Mouse (Mus musculus) small intestine, adult 2 months (tissue): Measurements from ENCODE around the gene Brms1l. TPM values are rescaled to one million over a fixed set of nuclear protein-coding genes. Genes with fewer than 3 reads are reported as not detected.
A peak's percentile ranks its signal among the peaks of the same experiment; 100 is the strongest.

Experiments used
- H3K27ac ChIP-seq: fragments of 200-500 bp; 2 replicates; pipeline ENCODE4 v1.5.1; 2012; ENCODE audit warnings: low read depth, low read length, control low read depth, inconsistent platforms; ENCODE audit not compliant: insufficient read depth
- H3K27me3 ChIP-seq: fragments of 200-500 bp; 2 replicates; pipeline ENCODE4 v1.6.1; 2012; ENCODE audit warnings: mild to moderate bottlenecking, moderate library complexity, low read length, inconsistent platforms; ENCODE audit not compliant: control insufficient read depth, insufficient read depth
- H3K36me3 ChIP-seq: fragments of 200-500 bp; 2 replicates; pipeline ENCODE4 v1.6.1; 2012; ENCODE audit warnings: mild to moderate bottlenecking, low read length, control low read depth, inconsistent platforms; ENCODE audit not compliant: control insufficient read depth, insufficient read depth
- H3K4me1 ChIP-seq: fragments of 200-500 bp; 2 replicates; pipeline ENCODE4 v1.6.1; 2012; ENCODE audit warnings: low read length, inconsistent platforms, mixed read lengths; ENCODE audit not compliant: control insufficient read depth, insufficient read depth, insufficient read length
- H3K4me3 ChIP-seq: fragments of 200-500 bp; 2 replicates; pipeline ENCODE4 v1.5.1; 2012; ENCODE audit warnings: low read depth, mild to moderate bottlenecking, control low read depth, inconsistent platforms, low read length, moderate library complexity
- CTCF ChIP-seq: fragments of 200-500 bp; IDR thresholded peaks from 2 replicates; pipeline ENCODE4 v1.5.1; 2012; ENCODE audit warnings: low read depth, mild to moderate bottlenecking, control low read depth, inconsistent platforms, low read length, moderate library complexity, mixed read lengths; ENCODE audit not compliant: insufficient replicate concordance, insufficient read length; ENCODE audit errors: extremely low read depth
- POLR2A ChIP-seq: fragments of 200-500 bp; IDR thresholded peaks from 2 replicates; pipeline ENCODE4 v1.6.1; 2012; ENCODE audit warnings: low read depth, mild to moderate bottlenecking, control low read depth, inconsistent platforms, low read length, moderate library complexity
- WGBS: fragments of 180-500 bp; shearing (Covaris S2); methylation state at CpG from one replicate; pipeline ENCODE4 v1.1.7; 2018; 5-methylcytosine and 5-hydroxymethylcytosine counted together
- polyA plus RNA-seq: library from polyadenylated mRNA; depleted of rRNA; stranded (reverse); fragments of >200 nt; gene quantifications from 2 replicates; pipeline ENCODE4 v1.2.3, GENCODE M21; 2012

The Brms1l gene
- polyA plus RNA-seq, 1 experiment: 1.4 TPM

DNA sequence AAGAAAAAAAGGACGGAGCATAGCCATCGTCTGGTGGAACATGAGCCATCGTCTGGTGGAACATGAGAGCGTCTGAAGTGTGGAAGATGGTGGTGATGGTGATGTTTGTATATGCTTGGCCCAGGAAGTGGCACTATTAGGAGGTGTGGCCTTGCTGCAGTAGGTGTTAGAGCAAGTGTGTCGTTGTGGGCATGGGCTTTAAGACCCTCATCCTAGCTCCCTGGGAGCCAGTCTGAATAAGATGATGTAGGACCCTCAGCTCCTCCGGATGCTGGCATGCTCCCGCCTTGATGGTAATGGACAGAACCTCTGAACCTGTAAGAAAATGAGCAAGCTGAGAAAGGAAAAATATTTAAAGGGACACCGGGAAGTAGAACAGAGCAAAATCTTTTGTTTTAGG lies 1.2 kb upstream of the Brms1l start:
- Histone ChIP-seq H3K27me3 (no peaks in the 10 kb centered on the region), H3K27ac (no peak overlapping the region), H3K4me1 (no peaks in the 10 kb centered on the region; the same call in 1 of the 2 replicates), H3K4me3 (no peak overlapping the region), H3K36me3 (no peaks in the 10 kb centered on the region)
- no peak for TF ChIP-seq CTCF
- TF ChIP-seq POLR2A: no peak
- WGBS: 84% methylated on average over 8 of the region's 8 CpGs

DNA sequence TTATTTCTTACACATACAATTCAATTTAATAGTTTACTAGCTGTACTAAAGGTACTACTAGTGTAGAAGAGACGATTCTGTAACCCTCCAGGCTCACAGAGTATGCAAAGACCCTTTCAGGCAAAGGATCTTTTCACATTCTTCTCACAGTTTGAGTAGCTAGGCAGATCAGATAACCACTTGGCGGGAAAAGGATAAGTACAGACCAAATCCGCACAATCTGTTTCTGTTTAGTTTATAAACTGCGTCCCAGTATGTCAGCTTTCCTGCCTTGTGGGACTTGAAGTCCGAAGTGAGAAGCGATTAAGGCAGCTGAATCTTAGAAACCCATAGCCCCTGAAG lies 296 bp upstream of the Brms1l start:
- no peak overlapping the region for H3K27ac ChIP-seq
- no peak for TF ChIP-seq POLR2A
- WGBS: 1% methylated on average over 6 of the region's 6 CpGs

DNA sequence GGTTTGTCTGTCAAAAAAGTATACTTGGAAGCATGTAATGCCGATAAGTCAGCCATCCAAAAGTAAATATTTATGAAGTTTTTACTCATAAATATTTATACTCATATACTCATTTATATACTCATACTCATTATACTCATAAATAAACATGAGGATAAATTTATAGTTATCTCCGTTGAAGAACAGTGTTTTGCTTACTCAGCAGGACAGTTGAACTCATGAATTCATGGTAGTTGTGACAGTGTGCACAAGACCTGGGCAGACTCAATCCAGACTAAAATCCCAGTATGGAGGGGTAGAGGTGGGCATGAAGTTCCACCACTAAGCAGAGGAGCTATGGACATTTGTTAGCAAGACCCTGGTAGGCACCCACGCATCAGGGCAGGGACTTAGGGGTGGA lies 1.4 kb downstream of the Brms1l start:
- H3K36me3 ChIP-seq: no peaks in the 10 kb centered on the region; the same call in 1 of the 2 replicates
- H3K27ac ChIP-seq: no peak overlapping the region
- no peak overlapping the region for H3K4me3 ChIP-seq
- TF ChIP-seq CTCF (no peak), POLR2A (no peak)
- no peaks in the 10 kb centered on the region; the same call in 1 of the 2 replicates for H3K4me1 ChIP-seq
- no peaks in the 10 kb centered on the region for H3K27me3 ChIP-seq
- WGBS: 57% methylated on average over 3 of the region's 3 CpGs

More for the DNA sequence above, 296 bp upstream of the Brms1l start:
- H3K36me3 ChIP-seq: no peaks in the 10 kb centered on the region
- H3K27me3 ChIP-seq: no peaks in the 10 kb centered on the region
- 0 out of 2 replicates have a peak overlapping the region, but pooled peaks have one; percentile 74 for H3K4me3 ChIP-seq
- H3K4me1 ChIP-seq: no peaks in the 10 kb centered on the region; the same call in 1 of the 2 replicates

DNA sequence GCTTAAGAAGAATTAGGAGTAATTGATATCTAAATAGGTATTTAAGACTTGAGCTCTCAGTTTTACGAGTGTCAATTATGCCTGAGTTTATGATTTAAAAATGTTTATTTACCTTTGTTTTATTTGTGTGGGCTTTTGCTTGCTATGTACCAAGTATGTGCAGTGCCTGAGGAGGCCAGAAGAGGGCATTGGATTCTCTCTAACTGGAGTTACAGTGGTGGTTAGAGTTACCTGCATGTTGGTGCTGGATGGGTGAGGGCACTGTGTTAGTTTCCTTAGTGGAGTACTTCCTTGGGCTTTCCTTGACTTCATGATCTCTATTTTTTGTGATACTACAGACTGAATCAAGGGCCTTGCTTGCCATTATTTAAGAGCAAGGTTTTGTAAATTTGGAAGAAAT lies 10.6 kb downstream of the Brms1l start:
- Histone ChIP-seq H3K27ac (no peak overlapping the region), H3K4me3 (no peak overlapping the region), H3K36me3 (peaks cover 12% of the 10 kb centered on the region), H3K4me1 (no peaks in the 10 kb centered on the region), H3K27me3 (no peaks in the 10 kb centered on the region)
- TF ChIP-seq POLR2A (no peak), CTCF (no peak)
- WGBS: 70% methylated on average over 1 of the region's 1 CpGs

DNA sequence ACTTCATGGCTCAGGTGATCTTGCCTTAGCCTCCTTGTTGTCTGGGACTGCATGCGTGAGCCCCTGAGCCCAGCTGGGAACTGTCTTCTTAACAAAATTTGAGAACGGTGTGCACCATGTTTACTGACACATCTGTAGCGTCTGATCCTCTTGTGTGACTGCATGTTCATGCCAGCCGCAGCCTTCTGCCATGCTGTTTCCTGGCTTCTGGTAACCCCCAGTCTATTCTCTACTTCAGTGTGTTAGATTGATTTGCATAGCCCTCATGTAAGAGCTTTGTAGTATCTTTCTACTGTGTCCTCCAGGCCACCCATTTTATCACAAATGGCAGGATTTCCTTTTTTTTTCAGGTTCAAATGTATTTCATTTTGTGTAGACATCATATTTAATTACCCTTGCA lies 11.7 kb downstream of the Brms1l start:
- H3K36me3 ChIP-seq: peaks cover 10% of the 10 kb centered on the region; the same call in 1 of the 2 replicates
- no peaks in the 10 kb centered on the region for H3K27me3 ChIP-seq
- no peaks in the 10 kb centered on the region for H3K4me1 ChIP-seq
- H3K27ac ChIP-seq: no peak overlapping the region
- no peak overlapping the region for H3K4me3 ChIP-seq
- TF ChIP-seq POLR2A (no peak), CTCF (no peak)
- 94% methylated on average over 4 of the region's 4 CpGs for WGBS

DNA sequence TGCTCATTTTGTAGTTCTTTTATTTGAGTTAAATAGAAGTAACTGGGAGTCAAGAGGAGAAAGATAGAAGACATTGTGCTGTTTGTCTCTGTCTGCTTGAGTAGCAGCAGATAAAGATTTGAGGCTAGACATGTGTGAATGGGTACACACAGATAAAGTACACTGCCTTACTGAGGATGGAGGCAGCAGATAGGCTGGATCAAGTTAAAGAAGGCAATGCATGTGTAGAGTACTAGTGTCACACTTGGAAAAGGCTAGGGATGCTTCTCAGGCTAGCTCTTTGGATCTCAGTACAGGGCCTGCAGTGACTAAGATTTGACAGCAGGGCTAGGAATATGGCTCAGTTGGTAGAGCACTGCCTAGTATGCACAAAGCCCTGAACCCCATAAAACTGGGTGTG lies 14.5 kb downstream of the Brms1l start:
- no peak overlapping the region for H3K27ac ChIP-seq
- peaks cover 11% of the 10 kb centered on the region for H3K36me3 ChIP-seq
- H3K4me1 ChIP-seq: no peaks in the 10 kb centered on the region
- no peaks in the 10 kb centered on the region for H3K27me3 ChIP-seq
- no peak overlapping the region for H3K4me3 ChIP-seq
- no peak for TF ChIP-seq CTCF
- no peak for TF ChIP-seq POLR2A

DNA sequence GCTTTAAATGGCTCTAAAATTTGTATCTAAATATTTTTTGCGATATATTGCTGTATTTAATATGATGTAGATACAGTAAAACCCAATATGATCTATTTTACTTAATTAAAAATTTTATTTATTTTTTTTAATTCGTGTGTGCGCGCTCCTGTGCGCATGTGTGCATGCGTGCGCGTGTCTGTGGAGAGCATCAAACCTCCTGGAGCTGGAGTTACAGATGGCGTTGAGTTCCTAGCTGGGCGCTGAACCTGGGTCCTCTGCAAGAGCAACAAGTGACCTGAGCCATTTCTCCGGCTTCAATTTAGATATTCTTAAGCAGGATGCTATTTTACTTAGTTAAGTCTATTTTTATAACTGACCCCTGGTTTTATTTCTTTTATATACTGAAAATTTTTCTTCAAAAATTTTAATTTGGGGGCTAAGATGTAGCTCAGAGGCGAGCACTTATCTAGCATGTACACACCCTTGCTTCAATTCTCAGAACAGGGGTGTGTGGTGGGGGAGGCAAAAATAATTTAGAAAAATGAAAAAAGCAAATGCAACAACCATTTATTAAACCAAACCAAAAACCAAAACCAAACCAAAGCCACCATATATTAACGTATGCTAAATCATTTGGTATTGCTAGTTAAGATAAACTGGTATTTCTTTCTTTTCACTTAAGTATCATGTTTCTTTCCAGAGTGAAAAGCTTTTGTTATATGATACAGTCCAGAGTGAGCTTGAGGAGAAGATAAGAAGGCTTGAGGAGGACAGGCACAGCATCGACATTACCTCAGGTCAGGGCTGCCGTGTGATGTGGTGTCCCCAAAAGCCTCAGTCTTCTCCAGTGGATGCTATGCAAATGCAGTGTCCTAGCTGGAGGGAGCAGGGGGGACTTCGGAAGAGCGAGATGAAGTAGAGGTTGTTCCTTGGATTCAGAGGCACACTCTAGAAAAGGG lies 23.6 kb downstream of the Brms1l start:
- Histone ChIP-seq H3K27ac (no peak overlapping the region), H3K4me3 (no peak overlapping the region), H3K36me3 (peaks cover 13% of the 10 kb centered on the region), H3K4me1 (no peaks in the 10 kb centered on the region), H3K27me3 (no peaks in the 10 kb centered on the region)
- TF ChIP-seq CTCF: no peak
- TF ChIP-seq POLR2A: no peak
- WGBS: 97% methylated on average over 17 of the region's 17 CpGs
